Mouse (Mus musculus) midbrain, embryonic 12.5 days (tissue): Measurements from ENCODE around the gene Sash1. TPM values are rescaled to one million over a fixed set of nuclear protein-coding genes. Genes with fewer than 3 reads are reported as not detected.
"Not testable (repeated sequence)": the region's sequence is repeated elsewhere in the genome, so short reads cannot be mapped to it uniquely, and the experiment has no call there.

ENCODE experiments used
- ATAC-seq: fragments of 200-750 bp; cut with Nextera tagmentation; 2 replicates; pipeline ENCODE4 v1.8.0; 2017; ENCODE audit warnings: low read depth, moderate TSS enrichment, moderate library complexity; ENCODE audit not compliant: low FRiP score
- H3K27ac ChIP-seq: fragments of 300-500 bp; sonication (generic); replicated peaks from 2 replicates; pipeline ENCODE4 v1.5.1; 2016; ENCODE audit warnings: mild to moderate bottlenecking
- H3K27me3 ChIP-seq: fragments of 300-500 bp; sonication (generic); 2 replicates; pipeline ENCODE4 v1.6.1; 2016; ENCODE audit warnings: mild to moderate bottlenecking
- H3K36me3 ChIP-seq: fragments of 300-500 bp; sonication (generic); 2 replicates; pipeline ENCODE4 v1.6.1; 2016
- H3K4me1 ChIP-seq: fragments of 300-500 bp; sonication (generic); 2 replicates; pipeline ENCODE4 v1.6.1; 2016
- H3K4me2 ChIP-seq: fragments of 300-500 bp; sonication (generic); replicated peaks from 2 replicates; pipeline ENCODE4 v1.6.1; 2016; ENCODE audit warnings: mild to moderate bottlenecking, moderate library complexity
- H3K4me3 ChIP-seq: fragments of 300-500 bp; sonication (generic); 2 replicates; pipeline ENCODE4 v1.5.1; 2016; ENCODE audit warnings: mild to moderate bottlenecking
- H3K9ac ChIP-seq: fragments of 300-500 bp; sonication (generic); replicated peaks from 2 replicates; pipeline ENCODE4 v1.6.1; 2016; ENCODE audit warnings: mild to moderate bottlenecking, moderate library complexity
- H3K9me3 ChIP-seq: fragments of 300-500 bp; sonication (generic); 2 replicates; pipeline ENCODE4 v1.6.1; 2016; ENCODE audit warnings: mild to moderate bottlenecking
- WGBS: fragments of 180-500 bp; shearing (Covaris S2); methylation state at CpG from one replicate; pipeline ENCODE4 v1.1.7; 2016; 5-methylcytosine and 5-hydroxymethylcytosine counted together
- polyA plus RNA-seq: library from polyadenylated mRNA; unstranded; fragments of >200 nt; fragmentation: Nextera tagmentation; extraction: Ambion mirVana; gene quantifications from 2 replicates; pipeline ENCODE4 v1.2.1, GENCODE M21; 2016

The Sash1 gene
- polyA plus RNA-seq, 1 experiment from 2014 or later = 6.8 TPM

DNA sequence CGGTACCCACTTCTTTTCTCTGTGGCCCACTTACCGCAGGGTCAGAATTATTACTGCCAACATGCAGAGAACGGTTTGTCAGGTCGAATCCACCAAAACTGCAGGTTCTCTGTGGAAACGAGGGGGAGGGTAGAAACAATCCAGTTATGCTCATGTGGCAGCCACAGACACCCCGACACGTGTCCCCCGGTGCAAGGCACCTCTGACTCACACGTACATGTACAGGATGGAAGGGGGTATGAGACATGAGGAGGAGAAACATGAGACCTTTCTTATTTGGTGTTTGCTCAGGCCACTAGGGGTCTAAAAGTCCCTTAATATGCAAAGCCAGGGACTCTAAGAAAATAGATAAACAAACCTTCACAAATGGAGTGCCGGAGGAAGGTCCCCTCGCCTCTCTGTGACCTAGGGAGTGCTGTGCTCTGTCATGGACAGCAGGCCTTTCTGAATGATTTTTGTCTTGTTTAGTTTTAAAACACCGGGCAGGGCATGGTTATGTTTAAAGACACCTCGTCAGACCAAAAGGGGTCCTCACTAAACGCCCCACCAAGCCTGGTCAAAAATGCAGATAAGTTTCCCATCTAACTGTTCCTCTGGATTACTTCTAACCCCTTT, 139.7 kb downstream of the Sash1 start:
- Histone ChIP-seq H3K36me3 (peaks cover 36% of the 10 kb centered on the region), H3K4me2 (no peak overlapping the region), H3K9me3 (no peaks in the 10 kb centered on the region), H3K27ac (no peak overlapping the region), H3K9ac (no peak overlapping the region), H3K4me3 (no peak overlapping the region), H3K4me1 (peaks cover 18% of the 10 kb centered on the region; the same call in 1 of the 2 replicates), H3K27me3 (no peaks in the 10 kb centered on the region)
- WGBS = 75% methylated on average over 14 of the region's 14 CpGs
- no peak for ATAC-seq

DNA sequence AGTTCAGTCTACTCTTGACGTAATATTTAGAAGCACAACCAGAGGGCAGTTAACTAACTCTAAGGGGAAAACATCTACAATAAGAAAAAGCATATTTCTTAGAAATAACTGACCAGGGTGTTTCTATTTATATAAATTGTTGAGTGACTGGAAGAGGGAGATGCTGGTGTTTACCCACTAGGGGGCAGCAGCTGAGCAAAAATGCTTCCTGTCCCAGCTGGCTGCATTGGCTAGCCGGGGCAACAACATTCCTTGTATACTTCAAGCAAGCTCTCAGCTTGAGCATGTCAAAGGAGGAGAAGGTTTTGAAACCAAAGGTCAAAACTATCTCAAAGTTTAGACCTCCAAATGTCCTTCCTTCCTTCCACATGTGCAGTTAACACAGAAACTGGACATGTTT, 143.0 kb downstream of the Sash1 start:
- 43% methylated on average over 2 of the region's 2 CpGs for WGBS
- Histone ChIP-seq H3K27me3 (no peaks in the 10 kb centered on the region), H3K36me3 (peaks cover 60% of the 10 kb centered on the region), H3K4me3 (no peak overlapping the region), H3K27ac (no peak overlapping the region), H3K9me3 (no peaks in the 10 kb centered on the region), H3K4me2 (no peak overlapping the region), H3K9ac (no peak overlapping the region), H3K4me1 (peaks cover 8% of the 10 kb centered on the region; the same call in 1 of the 2 replicates)
- ATAC-seq = no peak

DNA sequence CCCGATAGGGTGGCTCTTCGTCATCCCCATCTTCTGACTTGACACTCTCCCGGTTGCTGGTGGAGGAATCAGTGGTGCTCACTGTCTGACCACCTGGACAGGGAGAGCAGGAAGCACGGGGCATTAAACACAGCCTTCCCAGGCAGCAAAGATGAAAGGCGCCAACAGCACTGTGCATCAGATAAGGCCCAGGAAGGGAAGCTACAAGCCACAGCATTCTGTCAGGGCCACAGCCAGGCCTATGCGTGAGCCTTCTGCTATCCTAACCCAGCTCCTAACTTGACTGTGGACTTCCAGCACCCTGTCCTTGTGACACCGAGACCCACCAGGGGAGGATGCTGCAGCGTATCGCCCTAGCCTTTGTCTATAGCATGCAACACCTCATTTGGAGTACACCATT, 144.4 kb downstream of the Sash1 start:
- ATAC-seq = no peak
- Histone ChIP-seq H3K4me1 (no peaks in the 10 kb centered on the region), H3K4me2 (no peak overlapping the region), H3K9me3 (no peaks in the 10 kb centered on the region), H3K27me3 (no peaks in the 10 kb centered on the region), H3K4me3 (no peak overlapping the region), H3K36me3 (peaks cover 62% of the 10 kb centered on the region), H3K27ac (no peak overlapping the region), H3K9ac (no peak overlapping the region)
- WGBS = 93% methylated on average over 9 of the region's 9 CpGs

DNA sequence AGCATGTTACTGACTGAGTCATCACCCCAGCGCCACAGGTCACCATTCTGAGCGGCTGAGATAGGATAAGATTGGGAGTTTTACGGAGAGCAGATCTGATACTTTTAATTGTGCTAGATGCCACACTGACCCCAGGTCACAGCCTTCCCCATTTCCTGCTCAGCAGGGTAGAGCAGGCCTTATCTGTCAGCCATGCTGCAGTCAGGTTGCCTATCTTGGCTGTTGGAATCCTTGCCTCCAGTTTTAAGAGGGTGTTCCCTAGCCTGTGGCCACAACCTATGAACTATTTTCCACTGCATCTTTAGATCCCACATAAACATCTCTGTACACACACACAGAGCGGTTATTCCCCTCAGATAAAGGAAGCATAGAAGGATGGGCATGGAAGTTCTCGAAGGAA, 145.1 kb downstream of the Sash1 start:
- H3K9ac ChIP-seq = no peak overlapping the region
- H3K4me2 ChIP-seq = no peak overlapping the region
- no peaks in the 10 kb centered on the region for H3K4me1 ChIP-seq
- no peak for ATAC-seq
- WGBS = 94% methylated on average over 5 of the region's 5 CpGs
- no peaks in the 10 kb centered on the region for H3K27me3 ChIP-seq
- no peak overlapping the region for H3K4me3 ChIP-seq
- no peak overlapping the region for H3K27ac ChIP-seq
- H3K36me3 ChIP-seq = peaks cover 58% of the 10 kb centered on the region
- H3K9me3 ChIP-seq = no peaks in the 10 kb centered on the region

DNA sequence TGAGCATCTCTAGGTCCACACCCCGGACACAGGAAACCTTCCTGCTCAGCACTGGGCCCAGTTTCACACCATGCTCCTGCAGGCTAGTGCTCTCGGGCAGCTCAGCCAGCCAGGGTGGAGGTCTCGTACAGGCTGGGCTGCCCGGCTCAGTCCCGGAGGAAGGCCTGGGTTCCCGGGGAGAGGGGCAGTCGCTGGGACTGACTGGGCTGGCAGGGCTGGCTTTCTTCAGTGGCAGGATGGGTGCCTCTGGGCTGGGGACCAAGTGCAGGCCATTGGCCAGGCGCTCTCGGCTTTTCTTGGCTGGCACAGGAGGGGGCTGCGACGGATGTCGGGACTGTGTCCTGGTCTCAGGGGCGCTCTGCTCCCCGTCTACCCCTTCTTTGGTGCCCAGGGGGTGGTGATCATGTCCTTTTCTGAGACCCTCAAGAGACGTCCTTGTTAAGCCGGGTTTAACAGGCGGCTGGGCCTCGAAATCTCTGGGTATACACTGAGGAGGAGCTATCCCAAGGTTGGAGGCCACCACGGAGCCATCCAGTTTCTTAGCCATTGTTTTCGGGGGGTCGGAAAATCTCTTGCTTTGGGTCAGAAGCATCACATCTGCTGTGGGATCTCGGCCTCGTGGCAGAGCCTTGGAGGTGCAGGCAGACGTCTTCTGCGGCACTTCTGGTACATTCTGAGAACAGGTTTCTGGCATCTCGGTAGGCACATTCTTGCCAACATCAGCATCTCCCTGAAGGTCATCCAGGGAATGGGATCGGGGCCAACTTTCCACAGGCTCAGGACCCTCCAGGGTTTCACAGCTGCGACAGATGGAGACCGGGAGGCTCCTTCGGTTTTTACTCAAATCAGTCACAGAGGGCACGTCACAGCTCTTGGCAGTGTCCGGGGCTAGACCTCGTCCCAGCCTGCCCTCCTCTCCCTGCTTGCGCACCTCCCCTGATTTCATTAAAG, 156.2 kb downstream of the Sash1 start:
- H3K4me3 ChIP-seq = no peak overlapping the region
- no peak overlapping the region for H3K4me2 ChIP-seq
- no peak overlapping the region for H3K27ac ChIP-seq
- no peaks in the 10 kb centered on the region for H3K4me1 ChIP-seq
- H3K9me3 ChIP-seq = no peaks in the 10 kb centered on the region
- peaks cover 70% of the 10 kb centered on the region for H3K36me3 ChIP-seq
- 95% methylated on average over 34 of the region's 34 CpGs for WGBS
- H3K9ac ChIP-seq = no peak overlapping the region
- ATAC-seq = no peak
- no peaks in the 10 kb centered on the region for H3K27me3 ChIP-seq

DNA sequence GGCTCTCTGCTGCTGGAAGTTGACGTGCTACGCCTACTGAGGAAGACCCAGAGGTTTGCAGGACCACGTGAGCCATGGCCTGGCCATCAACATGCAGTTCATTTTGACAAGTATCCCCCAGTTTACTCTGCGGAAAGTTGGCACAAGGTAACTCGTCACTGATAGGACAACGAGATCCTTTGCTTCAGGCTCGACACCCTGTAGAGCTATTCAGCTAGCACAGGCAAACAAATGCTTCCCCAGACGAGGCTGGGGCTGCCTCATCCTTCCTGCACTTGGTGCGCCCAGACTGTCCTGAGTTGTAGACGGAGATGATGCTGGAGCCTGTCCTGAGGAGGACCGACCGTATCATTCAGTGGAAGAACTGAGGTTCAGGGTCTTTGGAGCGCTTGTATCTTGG, 166.5 kb downstream of the Sash1 start:
- H3K4me1 ChIP-seq = no peaks in the 10 kb centered on the region
- H3K4me2 ChIP-seq = no peak overlapping the region
- H3K9ac ChIP-seq = no peak overlapping the region
- peaks cover 4% of the 10 kb centered on the region; the same call in 1 of the 2 replicates for H3K36me3 ChIP-seq
- H3K4me3 ChIP-seq = no peak overlapping the region
- WGBS = 51% methylated on average over 13 of the region's 13 CpGs
- no peak for ATAC-seq
- no peak overlapping the region for H3K27ac ChIP-seq
- H3K9me3 ChIP-seq = no peaks in the 10 kb centered on the region
- no peaks in the 10 kb centered on the region for H3K27me3 ChIP-seq

DNA sequence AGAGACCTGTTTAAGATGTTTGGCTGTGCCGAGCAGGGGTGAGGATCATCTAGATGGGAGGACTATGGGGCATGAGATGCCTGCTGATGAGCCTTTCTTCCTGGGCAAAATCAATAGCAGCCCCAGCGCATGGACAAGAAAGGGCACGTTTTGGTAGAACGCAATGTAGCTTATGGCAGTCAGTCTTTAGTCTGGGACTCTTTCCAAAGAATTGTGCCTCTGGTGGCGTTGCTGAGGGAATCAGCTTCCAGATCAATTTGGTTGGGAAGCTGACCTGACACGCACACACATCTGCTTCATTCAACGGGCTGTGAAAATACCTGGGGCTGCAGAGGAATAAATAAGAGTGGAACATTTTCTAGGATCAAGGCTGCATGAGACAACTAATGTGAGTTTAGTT, 167.0 kb downstream of the Sash1 start:
- no peak overlapping the region for H3K4me3 ChIP-seq
- no peaks in the 10 kb centered on the region for H3K4me1 ChIP-seq
- 92% methylated on average over 7 of the region's 7 CpGs for WGBS
- H3K27me3 ChIP-seq = no peaks in the 10 kb centered on the region
- H3K36me3 ChIP-seq = peaks cover 4% of the 10 kb centered on the region; the same call in 1 of the 2 replicates
- no peak for ATAC-seq
- H3K4me2 ChIP-seq = no peak overlapping the region
- no peak overlapping the region for H3K27ac ChIP-seq
- H3K9me3 ChIP-seq = no peaks in the 10 kb centered on the region
- H3K9ac ChIP-seq = no peak overlapping the region

DNA sequence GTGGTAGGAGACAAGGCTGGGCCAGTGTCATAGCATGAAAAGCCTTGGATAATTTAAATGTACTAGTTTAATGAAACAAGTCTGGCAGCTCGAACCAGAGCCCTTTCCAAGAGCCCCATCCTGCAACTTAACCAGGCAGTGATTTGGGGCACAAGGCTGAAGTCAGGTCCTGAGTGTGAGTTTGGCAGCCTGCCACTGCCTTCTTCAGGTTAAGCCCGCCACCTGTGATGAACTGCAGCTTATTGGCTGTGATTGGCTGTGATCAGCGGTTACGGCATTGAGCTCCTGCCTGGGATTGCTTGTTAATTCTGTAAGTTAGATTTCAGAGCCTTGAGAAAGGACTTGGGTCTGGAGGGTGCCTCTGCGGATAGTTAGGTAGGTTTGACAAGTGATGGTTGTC, 168.7 kb downstream of the Sash1 start:
- Histone ChIP-seq H3K36me3 (no peaks in the 10 kb centered on the region), H3K27me3 (no peaks in the 10 kb centered on the region), H3K27ac (no peak overlapping the region), H3K9ac (no peak overlapping the region), H3K4me2 (no peak overlapping the region), H3K4me1 (no peaks in the 10 kb centered on the region), H3K9me3 (no peaks in the 10 kb centered on the region), H3K4me3 (no peak overlapping the region)
- ATAC-seq = no peak
- WGBS = 87% methylated on average over 5 of the region's 5 CpGs

DNA sequence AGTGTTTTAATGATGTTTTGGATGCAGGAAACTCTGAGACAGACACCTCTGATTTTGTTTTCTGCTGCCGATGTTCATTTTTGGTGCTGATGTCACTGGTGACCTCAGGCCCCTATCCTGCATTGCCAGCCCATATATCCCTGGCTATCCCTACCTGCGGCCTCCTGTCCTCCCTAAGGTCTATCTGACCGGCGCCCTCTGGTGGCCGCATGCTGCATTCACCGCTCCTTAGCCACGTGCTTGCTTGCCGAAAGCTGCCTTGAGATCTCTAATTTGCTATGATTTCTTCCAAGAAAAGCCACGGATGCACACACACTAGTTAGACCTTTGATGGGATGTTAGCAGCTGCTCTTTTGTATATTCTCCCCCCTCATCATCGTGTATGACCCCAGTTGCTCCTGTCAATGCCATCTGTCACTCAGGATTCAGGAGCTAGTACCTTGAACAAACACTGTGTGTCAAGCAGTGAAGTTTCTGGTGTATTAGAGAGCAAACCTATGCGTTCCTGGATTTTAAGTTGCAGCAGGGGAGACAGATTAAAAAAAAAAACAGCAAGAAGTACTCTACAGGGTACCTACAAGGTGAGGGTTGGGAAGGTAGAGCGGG, 170.1 kb downstream of the Sash1 start:
- H3K4me2 ChIP-seq = no peak overlapping the region
- no peaks in the 10 kb centered on the region for H3K9me3 ChIP-seq
- 19% methylated on average over 12 of the region's 12 CpGs for WGBS
- ATAC-seq = peak; percentile 77; the same call in 1 of the 2 replicates
- no peak overlapping the region for H3K4me3 ChIP-seq
- no peaks in the 10 kb centered on the region for H3K36me3 ChIP-seq
- H3K27me3 ChIP-seq = no peaks in the 10 kb centered on the region
- H3K27ac ChIP-seq = no peak overlapping the region
- H3K4me1 ChIP-seq = no peaks in the 10 kb centered on the region
- H3K9ac ChIP-seq = no peak overlapping the region

DNA sequence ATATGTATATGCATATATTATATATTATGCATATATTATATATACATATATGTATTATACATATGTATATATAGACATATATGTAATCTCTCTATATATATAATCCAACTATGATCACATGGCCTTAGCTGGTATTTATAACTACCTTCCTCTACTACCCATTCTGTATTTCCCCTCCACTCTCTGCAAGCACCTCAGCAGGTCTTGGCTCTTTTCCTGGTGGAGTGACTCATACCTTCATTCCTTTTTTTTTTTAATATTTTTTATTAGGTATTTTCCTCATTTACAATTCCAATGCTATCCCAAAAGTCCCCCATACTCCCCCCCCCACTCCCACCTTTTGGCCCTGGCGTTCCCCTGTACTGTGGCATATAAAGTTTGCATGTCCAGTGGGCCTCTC, 189.2 kb downstream of the Sash1 start:
- H3K4me1 ChIP-seq, H3K9ac ChIP-seq, H3K4me3 ChIP-seq, ATAC-seq, H3K9me3 ChIP-seq, H3K36me3 ChIP-seq, H3K27me3 ChIP-seq, H3K4me2 ChIP-seq, H3K27ac ChIP-seq: not testable (repeated sequence)
- WGBS = 96% methylated on average over 1 of the region's 1 CpGs

DNA sequence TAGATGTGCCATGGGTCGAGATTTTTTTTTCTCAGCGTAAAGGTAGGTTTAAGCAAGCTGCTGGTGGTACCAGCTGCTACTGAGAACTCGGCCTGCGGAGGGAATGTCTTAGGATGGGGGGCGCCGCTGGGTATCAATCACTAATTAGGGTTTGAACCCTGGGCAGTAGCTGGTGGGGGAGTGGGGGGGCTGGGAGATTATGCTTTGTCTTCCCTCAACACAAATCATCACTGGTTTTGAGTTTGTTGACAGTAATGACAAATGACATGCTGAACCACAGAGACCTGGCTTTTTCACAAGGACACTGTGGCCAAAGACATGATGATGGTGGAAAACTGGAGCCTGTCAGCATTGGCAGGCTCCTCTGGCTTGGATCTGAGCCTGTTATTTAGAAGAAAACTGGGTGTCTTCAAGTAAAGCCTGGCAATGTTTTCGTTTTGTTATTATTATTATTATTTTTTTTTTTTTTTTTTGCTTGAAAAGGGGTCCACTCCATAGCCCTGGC, 191.8 kb downstream of the Sash1 start:
- Histone ChIP-seq H3K4me1 (no peaks in the 10 kb centered on the region), H3K27ac (no peak overlapping the region), H3K4me2 (no peak overlapping the region), H3K27me3 (no peaks in the 10 kb centered on the region), H3K4me3 (no peak overlapping the region), H3K36me3 (no peaks in the 10 kb centered on the region), H3K9ac (no peak overlapping the region), H3K9me3 (no peaks in the 10 kb centered on the region)
- ATAC-seq = no peak
- 88% methylated on average over 7 of the region's 7 CpGs for WGBS

DNA sequence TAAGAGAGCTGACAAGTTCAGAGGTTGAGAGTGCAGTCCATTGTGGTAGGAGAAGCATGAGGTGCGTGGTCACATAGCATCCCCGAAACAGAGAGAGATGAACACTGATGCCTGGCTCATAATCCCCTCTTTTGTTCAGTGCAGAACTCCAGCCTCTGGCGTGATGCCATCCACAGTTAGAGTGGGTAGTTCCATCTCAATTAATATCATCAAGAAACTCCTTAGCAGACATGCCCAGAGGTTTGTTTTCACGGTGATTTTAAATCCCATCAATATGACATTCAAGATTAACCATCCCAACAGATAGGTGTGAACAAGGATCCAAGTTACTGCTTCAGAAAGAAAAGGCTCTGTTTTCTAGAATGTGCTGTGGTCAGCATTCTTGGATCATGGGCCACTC, 192.3 kb downstream of the Sash1 start:
- ATAC-seq = no peak
- WGBS = 86% methylated on average over 4 of the region's 4 CpGs
- no peaks in the 10 kb centered on the region for H3K27me3 ChIP-seq

More for the DNA sequence above, 192.3 kb downstream of the Sash1 start:
- H3K4me2 ChIP-seq = no peak overlapping the region
- no peak overlapping the region for H3K27ac ChIP-seq
- no peak overlapping the region for H3K4me3 ChIP-seq
- H3K9me3 ChIP-seq = no peaks in the 10 kb centered on the region
- no peaks in the 10 kb centered on the region for H3K36me3 ChIP-seq
- no peaks in the 10 kb centered on the region for H3K4me1 ChIP-seq
- no peak overlapping the region for H3K9ac ChIP-seq
